Mouse (Mus musculus): ENCODE results near the gene Plaur. TPM values are rescaled to one million over a fixed set of nuclear protein-coding genes. Genes with fewer than 3 reads are reported as not detected.

The Plaur gene
- polyA plus RNA-seq, 1 experiment, result 38.0 TPM

- Histone ChIP-seq H3K27me3 (ENCODE audit: control insufficient read depth, insufficient read depth, low read length, poor library complexity, severe bottlenecking) (no peaks in the 10 kb centered on the region), H3K9ac (ENCODE audit: low read depth, poor library complexity, severe bottlenecking) (no peak overlapping the region), H3K4me3 (ENCODE audit: low read depth, low read length) (no peak overlapping the region), H3K27ac (ENCODE audit: insufficient read depth, low read length) (no peak overlapping the region), H3K36me3 (ENCODE audit: control insufficient read depth, insufficient read depth, low read length, poor library complexity, severe bottlenecking) (no peaks in the 10 kb centered on the region), H3K4me1 (ENCODE audit: control insufficient read depth, insufficient read depth, low read length) (no peaks in the 10 kb centered on the region), H3K9me3 (replicated peaks; ENCODE audit: control insufficient read depth, insufficient read depth, low read length, poor library complexity, severe bottlenecking) (no peaks in the 10 kb centered on the region)
- TF ChIP-seq EP300 (IDR thresholded peaks at IDR 0.05; ENCODE audit: insufficient read depth, low read depth, low read length), result no peak
Observed at GRCm38 (mm10) chr7:24429413-24430112, 32.7 kb upstream of the Plaur start.

GRCm38 (mm10) chr7:24430551-24431345 is 31.5 kb upstream of the Plaur start:
- Histone ChIP-seq H3K9me3 (replicated peaks; ENCODE audit: control insufficient read depth, insufficient read depth, low read length, poor library complexity, severe bottlenecking) (no peaks in the 10 kb centered on the region), H3K9ac (ENCODE audit: low read depth, poor library complexity, severe bottlenecking) (no peak overlapping the region), H3K4me1 (ENCODE audit: control insufficient read depth, insufficient read depth, low read length) (no peaks in the 10 kb centered on the region), H3K4me3 (ENCODE audit: low read depth, low read length) (no peak overlapping the region), H3K27me3 (ENCODE audit: control insufficient read depth, insufficient read depth, low read length, poor library complexity, severe bottlenecking) (no peaks in the 10 kb centered on the region), H3K27ac (ENCODE audit: insufficient read depth, low read length) (no peak overlapping the region), H3K36me3 (ENCODE audit: control insufficient read depth, insufficient read depth, low read length, poor library complexity, severe bottlenecking) (no peaks in the 10 kb centered on the region)
- no peak for TF ChIP-seq EP300 (IDR thresholded peaks at IDR 0.05; ENCODE audit: insufficient read depth, low read depth, low read length)
- TF ChIP-seq CTCF (IDR thresholded peaks at IDR 0.05; ENCODE audit: low read depth, low read length), result no peak
- TF ChIP-seq POLR2A (IDR thresholded peaks at IDR 0.05; ENCODE audit: insufficient read depth, low read length), result no peak

- no peak overlapping the region for H3K27ac ChIP-seq (ENCODE audit: insufficient read depth, low read length)
- H3K4me3 ChIP-seq (ENCODE audit: low read depth, low read length), result no peak overlapping the region
- no peaks in the 10 kb centered on the region for H3K4me1 ChIP-seq (ENCODE audit: control insufficient read depth, insufficient read depth, low read length)
- H3K36me3 ChIP-seq (ENCODE audit: control insufficient read depth, insufficient read depth, low read length, poor library complexity, severe bottlenecking), result no peaks in the 10 kb centered on the region
- no peak overlapping the region for H3K9ac ChIP-seq (ENCODE audit: low read depth, poor library complexity, severe bottlenecking)
- H3K27me3 ChIP-seq (ENCODE audit: control insufficient read depth, insufficient read depth, low read length, poor library complexity, severe bottlenecking), result no peaks in the 10 kb centered on the region
- no peaks in the 10 kb centered on the region for H3K9me3 ChIP-seq (replicated peaks; ENCODE audit: control insufficient read depth, insufficient read depth, low read length, poor library complexity, severe bottlenecking)
- TF ChIP-seq CTCF (IDR thresholded peaks at IDR 0.05; ENCODE audit: low read depth, low read length) (no peak), POLR2A (IDR thresholded peaks at IDR 0.05; ENCODE audit: insufficient read depth, low read length) (no peak)
Observed at GRCm38 (mm10) chr7:24431713-24432112, 30.6 kb upstream of the Plaur start.

GRCm38 (mm10) chr7:24435305-24435704 is 27.0 kb upstream of the Plaur start:
- Histone ChIP-seq H3K9ac (ENCODE audit: low read depth, poor library complexity, severe bottlenecking) (no peak overlapping the region), H3K9me3 (replicated peaks; ENCODE audit: control insufficient read depth, insufficient read depth, low read length, poor library complexity, severe bottlenecking) (no peaks in the 10 kb centered on the region), H3K27me3 (ENCODE audit: control insufficient read depth, insufficient read depth, low read length, poor library complexity, severe bottlenecking) (no peaks in the 10 kb centered on the region), H3K4me1 (ENCODE audit: control insufficient read depth, insufficient read depth, low read length) (no peaks in the 10 kb centered on the region), H3K36me3 (ENCODE audit: control insufficient read depth, insufficient read depth, low read length, poor library complexity, severe bottlenecking) (no peaks in the 10 kb centered on the region), H3K27ac (ENCODE audit: insufficient read depth, low read length) (no peak overlapping the region), H3K4me3 (ENCODE audit: low read depth, low read length) (no peak overlapping the region)
- no peak for TF ChIP-seq EP300 (IDR thresholded peaks at IDR 0.05; ENCODE audit: insufficient read depth, low read depth, low read length)
- TF ChIP-seq POLR2A (IDR thresholded peaks at IDR 0.05; ENCODE audit: insufficient read depth, low read length), result no peak
- no peak for TF ChIP-seq CTCF (IDR thresholded peaks at IDR 0.05; ENCODE audit: low read depth, low read length)

GRCm38 (mm10) chr7:24437981-24438380 is 24.3 kb upstream of the Plaur start:
- Histone ChIP-seq H3K4me1 (ENCODE audit: control insufficient read depth, insufficient read depth, low read length) (no peaks in the 10 kb centered on the region), H3K27ac (ENCODE audit: insufficient read depth, low read length) (no peak overlapping the region), H3K9me3 (replicated peaks; ENCODE audit: control insufficient read depth, insufficient read depth, low read length, poor library complexity, severe bottlenecking) (no peaks in the 10 kb centered on the region), H3K4me3 (ENCODE audit: low read depth, low read length) (no peak overlapping the region), H3K9ac (ENCODE audit: low read depth, poor library complexity, severe bottlenecking) (no peak overlapping the region), H3K36me3 (ENCODE audit: control insufficient read depth, insufficient read depth, low read length, poor library complexity, severe bottlenecking) (no peaks in the 10 kb centered on the region), H3K27me3 (ENCODE audit: control insufficient read depth, insufficient read depth, low read length, poor library complexity, severe bottlenecking) (no peaks in the 10 kb centered on the region)
- TF ChIP-seq EP300 (IDR thresholded peaks at IDR 0.05; ENCODE audit: insufficient read depth, low read depth, low read length), result no peak
- TF ChIP-seq CTCF (IDR thresholded peaks at IDR 0.05; ENCODE audit: low read depth, low read length), result no peak
- TF ChIP-seq POLR2A (IDR thresholded peaks at IDR 0.05; ENCODE audit: insufficient read depth, low read length), result no peak

GRCm38 (mm10) chr7:24439191-24439590 is 23.1 kb upstream of the Plaur start:
- no peak for TF ChIP-seq CTCF (IDR thresholded peaks at IDR 0.05; ENCODE audit: low read depth, low read length)
- no peak overlapping the region for H3K27ac ChIP-seq (ENCODE audit: insufficient read depth, low read length)
- H3K36me3 ChIP-seq (ENCODE audit: control insufficient read depth, insufficient read depth, low read length, poor library complexity, severe bottlenecking), result no peaks in the 10 kb centered on the region
- no peaks in the 10 kb centered on the region for H3K27me3 ChIP-seq (ENCODE audit: control insufficient read depth, insufficient read depth, low read length, poor library complexity, severe bottlenecking)
- H3K4me1 ChIP-seq (ENCODE audit: control insufficient read depth, insufficient read depth, low read length), result no peaks in the 10 kb centered on the region
- H3K9me3 ChIP-seq (replicated peaks; ENCODE audit: control insufficient read depth, insufficient read depth, low read length, poor library complexity, severe bottlenecking), result no peaks in the 10 kb centered on the region
- no peak overlapping the region for H3K9ac ChIP-seq (ENCODE audit: low read depth, poor library complexity, severe bottlenecking)
- H3K4me3 ChIP-seq (ENCODE audit: low read depth, low read length), result no peak overlapping the region
